Mouse (Mus musculus): Measurements from ENCODE around the gene Rora. TPM values are rescaled to one million over a fixed set of nuclear protein-coding genes. Genes with fewer than 3 reads are reported as not detected.

Gene Rora
- total and polyA plus RNA-seq, 2 experiments = 11.3 to 30.8 TPM

DNA sequence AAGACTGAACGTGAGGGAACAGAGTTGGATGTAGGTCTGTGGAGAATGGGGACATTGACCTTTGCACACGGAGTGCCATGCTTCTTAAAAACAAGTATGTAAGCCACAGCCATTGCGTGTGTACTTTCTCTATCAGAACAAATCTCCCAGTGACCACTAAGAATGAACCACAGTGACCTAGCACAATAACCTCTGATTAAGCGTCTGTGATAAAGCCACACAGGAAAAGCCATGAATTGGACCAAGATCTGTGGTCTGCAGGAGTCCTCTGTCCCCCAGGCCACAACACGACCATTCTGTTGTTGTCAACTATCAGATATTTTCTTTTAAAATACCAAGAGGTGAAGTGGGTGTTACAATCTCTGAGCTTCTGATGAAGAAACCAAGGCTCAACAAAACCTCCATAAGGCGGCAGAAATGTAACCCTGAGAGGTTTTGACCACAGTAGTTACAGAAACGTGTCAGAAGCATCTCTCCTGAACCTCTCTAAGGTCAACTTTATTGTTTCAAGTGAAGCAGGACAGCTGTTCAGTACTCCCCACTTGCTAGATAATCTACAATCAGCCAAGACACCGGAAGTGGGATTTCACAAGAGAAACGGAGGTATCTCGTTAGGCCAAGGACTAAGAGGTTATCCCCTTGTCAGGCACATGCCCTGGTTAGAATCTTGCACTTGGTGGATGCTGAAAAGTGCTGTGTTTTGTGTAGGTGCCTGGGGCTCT, 666.5 kb downstream of the Rora start:
- Histone ChIP-seq H3K27me3 (ENCODE audit: control insufficient read depth, insufficient read depth, low read length) (no peaks in the 10 kb centered on the region), H3K79me2 (ENCODE audit: control insufficient read depth, insufficient read depth, low read length) (peaks cover 45% of the 10 kb centered on the region), H3K27ac (replicated peaks; ENCODE audit: insufficient read depth, low read depth, low read length) (peak overlapping the region; percentile 18; the same call in 1 of the 2 replicates), H3K9ac (ENCODE audit: low read depth, low read length) (no peak overlapping the region), H3K4me1 (ENCODE audit: control insufficient read depth, insufficient read depth, low read length) (peaks cover 48% of the 10 kb centered on the region), H3K36me3 (ENCODE audit: control insufficient read depth, insufficient read depth, low read length) (no peaks in the 10 kb centered on the region), H3K4me3 (ENCODE audit: insufficient read depth, low read depth, low read length) (no peak overlapping the region)
- TF ChIP-seq CTCF (IDR thresholded peaks at IDR 0.05; ENCODE audit: low read depth, low read length) = no peak
- no peak for TF ChIP-seq POLR2A (IDR thresholded peaks at IDR 0.05; ENCODE audit: extremely low read depth, insufficient read depth, low read length)
- peak; percentile 85 for DNase-seq (ENCODE audit: extremely low read depth, low read depth, low spot score)
- 22% methylated on average over 10 of the region's 10 CpGs for WGBS

GRCm38 (mm10) chr9:69320635-69321027, 667.0 kb downstream of the Rora start:
- no peak overlapping the region for H3K4me3 ChIP-seq (ENCODE audit: insufficient read depth, low read depth, low read length)
- DNase-seq (ENCODE audit: extremely low read depth, low read depth, low spot score) = no peak
- H3K9ac ChIP-seq (ENCODE audit: low read depth, low read length) = no peak overlapping the region
- no peaks in the 10 kb centered on the region for H3K27me3 ChIP-seq (ENCODE audit: control insufficient read depth, insufficient read depth, low read length)
- TF ChIP-seq POLR2A (IDR thresholded peaks at IDR 0.05; ENCODE audit: extremely low read depth, insufficient read depth, low read length) (no peak), CTCF (IDR thresholded peaks at IDR 0.05; ENCODE audit: low read depth, low read length) (no peak)
- H3K36me3 ChIP-seq (ENCODE audit: control insufficient read depth, insufficient read depth, low read length) = no peaks in the 10 kb centered on the region
- WGBS = 55% methylated on average over 3 of the region's 3 CpGs
- H3K27ac ChIP-seq (replicated peaks; ENCODE audit: insufficient read depth, low read depth, low read length) = no peak overlapping the region
- H3K79me2 ChIP-seq (ENCODE audit: control insufficient read depth, insufficient read depth, low read length) = peaks cover 41% of the 10 kb centered on the region
- H3K4me1 ChIP-seq (ENCODE audit: control insufficient read depth, insufficient read depth, low read length) = peaks cover 44% of the 10 kb centered on the region

DNA sequence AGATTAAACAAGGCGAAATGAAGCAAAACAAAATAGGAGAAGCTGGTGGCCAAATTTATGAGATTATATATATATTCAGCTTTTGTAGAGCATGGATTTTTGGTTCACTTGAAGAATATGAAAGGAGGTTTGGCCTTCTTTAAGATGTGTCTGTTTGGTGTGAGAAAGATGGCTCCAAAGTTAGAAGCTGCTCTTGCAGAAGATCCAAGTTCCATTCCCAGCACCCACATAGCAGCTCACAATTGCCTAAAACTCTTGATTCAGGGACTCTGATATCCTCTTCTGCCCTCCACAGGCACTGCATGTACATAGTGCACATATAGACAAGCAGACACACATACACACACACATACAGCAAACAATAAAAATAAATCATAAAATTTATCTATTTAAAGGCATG, 668.4 kb downstream of the Rora start:
- peaks cover 36% of the 10 kb centered on the region for H3K79me2 ChIP-seq (ENCODE audit: control insufficient read depth, insufficient read depth, low read length)
- H3K27me3 ChIP-seq (ENCODE audit: control insufficient read depth, insufficient read depth, low read length) = no peaks in the 10 kb centered on the region
- WGBS = 96% methylated on average over 1 of the region's 1 CpGs
- H3K27ac ChIP-seq (replicated peaks; ENCODE audit: insufficient read depth, low read depth, low read length) = no peak overlapping the region
- no peak overlapping the region for H3K4me3 ChIP-seq (ENCODE audit: insufficient read depth, low read depth, low read length)
- H3K9ac ChIP-seq (ENCODE audit: low read depth, low read length) = no peak overlapping the region
- DNase-seq (ENCODE audit: extremely low read depth, low read depth, low spot score) = no peak
- TF ChIP-seq POLR2A (IDR thresholded peaks at IDR 0.05; ENCODE audit: extremely low read depth, insufficient read depth, low read length) = no peak
- no peak for TF ChIP-seq CTCF (IDR thresholded peaks at IDR 0.05; ENCODE audit: low read depth, low read length)
- no peaks in the 10 kb centered on the region for H3K36me3 ChIP-seq (ENCODE audit: control insufficient read depth, insufficient read depth, low read length)
- peaks cover 47% of the 10 kb centered on the region for H3K4me1 ChIP-seq (ENCODE audit: control insufficient read depth, insufficient read depth, low read length)

- no peak overlapping the region for H3K4me3 ChIP-seq (ENCODE audit: insufficient read depth, low read depth, low read length)
- TF ChIP-seq POLR2A (IDR thresholded peaks at IDR 0.05; ENCODE audit: extremely low read depth, insufficient read depth, low read length) = no peak
- no peak for TF ChIP-seq CTCF (IDR thresholded peaks at IDR 0.05; ENCODE audit: low read depth, low read length)
- no peaks in the 10 kb centered on the region for H3K36me3 ChIP-seq (ENCODE audit: control insufficient read depth, insufficient read depth, low read length)
- H3K9ac ChIP-seq (ENCODE audit: low read depth, low read length) = no peak overlapping the region
- H3K27ac ChIP-seq (replicated peaks; ENCODE audit: insufficient read depth, low read depth, low read length) = peak overlapping the region; percentile 27; the same call in 1 of the 2 replicates
- peaks cover 48% of the 10 kb centered on the region for H3K4me1 ChIP-seq (ENCODE audit: control insufficient read depth, insufficient read depth, low read length)
- DNase-seq (ENCODE audit: extremely low read depth, low read depth, low spot score) = peak; percentile 80
- peaks cover 42% of the 10 kb centered on the region for H3K79me2 ChIP-seq (ENCODE audit: control insufficient read depth, insufficient read depth, low read length)
- H3K27me3 ChIP-seq (ENCODE audit: control insufficient read depth, insufficient read depth, low read length) = no peaks in the 10 kb centered on the region
- 16% methylated on average over 8 of the region's 8 CpGs for WGBS
These were observed 670.2 kb downstream of the Rora start for GRCm38 (mm10) chr9:69323831-69324230.

- 54% methylated on average over 9 of the region's 9 CpGs for WGBS
These were observed 673.5 kb downstream of the Rora start for GRCm38 (mm10) chr9:69327077-69327476.

DNA sequence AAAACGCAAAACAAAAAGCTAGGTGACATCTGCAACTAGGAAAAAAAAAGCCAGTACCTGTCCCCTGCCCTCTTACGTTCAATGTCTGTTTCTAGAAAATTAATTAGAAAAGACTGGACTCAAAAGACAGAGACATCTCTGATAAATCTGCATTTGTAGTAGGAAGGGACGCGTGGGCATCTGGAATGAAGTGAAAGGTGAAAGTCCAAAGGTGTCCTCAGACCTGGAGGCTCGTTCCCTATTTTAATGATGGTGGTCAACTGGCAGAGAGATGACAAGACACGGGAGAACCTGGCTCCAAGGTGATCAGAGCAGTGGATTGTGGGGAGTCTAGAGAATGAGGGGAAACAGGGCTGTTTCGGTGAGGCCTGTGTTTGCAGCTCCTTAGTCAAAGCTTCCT, 674.0 kb downstream of the Rora start:
- Histone ChIP-seq H3K27ac (replicated peaks; ENCODE audit: insufficient read depth, low read depth, low read length) (peak overlapping the region; percentile 45), H3K79me2 (ENCODE audit: control insufficient read depth, insufficient read depth, low read length) (peaks cover 53% of the 10 kb centered on the region), H3K9ac (ENCODE audit: low read depth, low read length) (no peak overlapping the region), H3K36me3 (ENCODE audit: control insufficient read depth, insufficient read depth, low read length) (no peaks in the 10 kb centered on the region), H3K27me3 (ENCODE audit: control insufficient read depth, insufficient read depth, low read length) (no peaks in the 10 kb centered on the region), H3K4me3 (ENCODE audit: insufficient read depth, low read depth, low read length) (no peak overlapping the region), H3K4me1 (ENCODE audit: control insufficient read depth, insufficient read depth, low read length) (peaks cover 63% of the 10 kb centered on the region)
- TF ChIP-seq CTCF (IDR thresholded peaks at IDR 0.05; ENCODE audit: low read depth, low read length) (no peak), POLR2A (IDR thresholded peaks at IDR 0.05; ENCODE audit: extremely low read depth, insufficient read depth, low read length) (no peak)
- peak; percentile 70 for DNase-seq (ENCODE audit: extremely low read depth, low read depth, low spot score)
- WGBS = 32% methylated on average over 7 of the region's 7 CpGs

More at GRCm38 (mm10) chr9:69327077-69327476, 673.5 kb downstream of the Rora start:
- Histone ChIP-seq H3K36me3 (ENCODE audit: control insufficient read depth, insufficient read depth, low read length) (no peaks in the 10 kb centered on the region), H3K4me3 (ENCODE audit: insufficient read depth, low read depth, low read length) (no peak overlapping the region), H3K4me1 (ENCODE audit: control insufficient read depth, insufficient read depth, low read length) (peaks cover 58% of the 10 kb centered on the region), H3K9ac (ENCODE audit: low read depth, low read length) (no peak overlapping the region), H3K27ac (replicated peaks; ENCODE audit: insufficient read depth, low read depth, low read length) (peak overlapping the region; percentile 24; the same call in 1 of the 2 replicates), H3K79me2 (ENCODE audit: control insufficient read depth, insufficient read depth, low read length) (peaks cover 52% of the 10 kb centered on the region), H3K27me3 (ENCODE audit: control insufficient read depth, insufficient read depth, low read length) (no peaks in the 10 kb centered on the region)
- no peak for TF ChIP-seq CTCF (IDR thresholded peaks at IDR 0.05; ENCODE audit: low read depth, low read length)
- no peak for TF ChIP-seq POLR2A (IDR thresholded peaks at IDR 0.05; ENCODE audit: extremely low read depth, insufficient read depth, low read length)
- DNase-seq (ENCODE audit: extremely low read depth, low read depth, low spot score) = no peak
